In genomic region chr2:118975855-118976254, GRCm38 (mm10) we compare ENCODE assay signal across 8 mouse cellular contexts. TPM values are rescaled to one million over a fixed set of nuclear protein-coding genes. Genes with fewer than 3 reads are reported as not detected.
A peak's percentile ranks its signal among the peaks of the same experiment; 100 is the strongest.
DNase-seq lines count a peak whose midpoint lies in the region; ATAC-seq and TF ChIP-seq lines count a peak whose summit lies in the region.

No protein-coding gene starts in this region.

- peak overlapping the region; percentile 82 for H3K9ac ChIP-seq in heart, adult 2 months (ENCODE audit: low read depth, low read length)
- H3K9ac ChIP-seq in hindbrain, embryonic 16.5 days (ENCODE audit: low read depth, low read length): peak overlapping the region; percentile 81

- peak; percentile 34 for ATAC-seq in hindbrain, embryonic 16.5 days

- no peaks in the 10 kb centered on the region for H3K79me2 ChIP-seq in heart, adult 2 months (replicated peaks; ENCODE audit: control insufficient read depth, insufficient read depth, low read length)
- no peaks in the 10 kb centered on the region for H3K79me2 ChIP-seq in macrophage (ENCODE audit: inconsistent target)

- peak overlapping the region; percentile 92 for H3K4me2 ChIP-seq in hindbrain, embryonic 16.5 days (ENCODE audit: low read length)

- no peaks in the 10 kb centered on the region for H3K27me3 ChIP-seq in heart, adult 2 months (ENCODE audit: control insufficient read depth, insufficient read depth, low read length)
- H3K27me3 ChIP-seq in hindbrain, embryonic 16.5 days (replicated peaks; ENCODE audit: control insufficient read depth, insufficient read depth, low read length): peaks cover 10% of the 10 kb centered on the region

- no peak for TF ChIP-seq EP300 in heart, adult 2 months (IDR thresholded peaks at IDR 0.05; ENCODE audit: insufficient read depth, low read depth, low read length)

- H3K4me3 ChIP-seq in heart, adult 2 months: peak overlapping the region; percentile 58
- peak overlapping the region; percentile 61 for H3K4me3 ChIP-seq in hindbrain, embryonic 16.5 days (ENCODE audit: low read length)
- H3K4me3 ChIP-seq in macrophage (ENCODE audit: inconsistent target): peak overlapping the region; percentile 19; the same call in 1 of the 2 replicates

- peak overlapping the region; percentile 75 for H3K27ac ChIP-seq in heart, adult 2 months
- H3K27ac ChIP-seq in hindbrain, embryonic 16.5 days (ENCODE audit: low read depth, low read length): no peak overlapping the region; the same call in 1 of the 2 replicates
- no peak overlapping the region for H3K27ac ChIP-seq in macrophage

- no peaks in the 10 kb centered on the region for H3K9me3 ChIP-seq in hindbrain, embryonic 16.5 days (ENCODE audit: control insufficient read depth, low read length)

- peaks cover 3% of the 10 kb centered on the region; the same call in 1 of the 2 replicates for H3K4me1 ChIP-seq in heart, adult 2 months (ENCODE audit: control insufficient read depth, insufficient read depth, low read length)
- H3K4me1 ChIP-seq in hindbrain, embryonic 16.5 days (ENCODE audit: control insufficient read depth, insufficient read depth, low read depth, low read length): peaks cover 5% of the 10 kb centered on the region

- no peaks in the 10 kb centered on the region for H3K36me3 ChIP-seq in heart, adult 2 months (ENCODE audit: control insufficient read depth, insufficient read depth, low read length)
- no peaks in the 10 kb centered on the region for H3K36me3 ChIP-seq in hindbrain, embryonic 16.5 days (ENCODE audit: control insufficient read depth, insufficient read depth, low read length)
- no peaks in the 10 kb centered on the region for H3K36me3 ChIP-seq in macrophage (ENCODE audit: inconsistent target)

- WGBS in heart, adult 2 months: 3% methylated on average over 15 of the region's 15 CpGs
- WGBS in hindbrain, embryonic 16.5 days: 1% methylated on average over 15 of the region's 15 CpGs
- 7% methylated on average over 15 of the region's 15 CpGs for WGBS in macrophage (ENCODE audit: missing documents)

- TF ChIP-seq POLR2A in heart, adult 2 months (IDR thresholded peaks at IDR 0.05; ENCODE audit: insufficient read depth, low read depth, low read length): no peak

- intact Hi-C loops in heart, adult 2 months (cut with DNase I): loop anchor here (5.0 to 10.0 kb wide), 3 partner anchors 41 to 341 kb away; partner anchors contain the start of gene Knstrn

- no peak for TF ChIP-seq CTCF in heart, adult 2 months (IDR thresholded peaks at IDR 0.05)

- DNase-seq in heart, adult 2 months: no peak
- no peak for DNase-seq in heart, adult 11 months
- DNase-seq in urinary bladder, postnatal 14 days (ENCODE audit: low spot score): peak; percentile 4
- DNase-seq in urinary bladder, postnatal 36 days (ENCODE audit: low spot score in 2 of 2): no peak
- no peak for DNase-seq in urinary bladder, adult 18-20 months (ENCODE audit: low spot score in 2 of 2)
- DNase-seq in yolk sac, embryonic 10.5 days (ENCODE audit: low spot score): no peak

RNA-seq across cellular contexts. Expression of gene Chst14, which starts 49.6 kb away (rescaled TPM):
- 1 to 10 TPM; 7.8 to 8.2 TPM for total RNA-seq in heart, adult 2 months (2021)
- polyA plus RNA-seq in heart, adult 2 months (2012; rRNA removed): 9.5 and 10.4 TPM in 2 replicates
- 5.3 and 7.3 TPM in 2 replicates for polyA plus RNA-seq in hindbrain, embryonic 16.5 days (2015; fragmentation: Nextera tagmentation; extraction: Ambion mirVana)
- 10 to 100 TPM in 7 of 26 experiments, 1 to 10 TPM in 18, under 1 TPM in 1; 0.95 to 17.3 (median 4.4) TPM for total RNA-seq in macrophage (2018; cell fraction: chromatin; rRNA removed)
- 10 to 100 TPM; 14.7 to 54.2 (median 30.2) TPM for total RNA-seq in macrophage (2018; cell fraction: cytosol; rRNA removed)
- total RNA-seq in macrophage (2018; cell fraction: nucleus; rRNA removed): 10 to 100 TPM in 25 of 26 experiments, 1 to 10 TPM in 1; 8.6 to 58.0 (median 32.0) TPM
- polyA plus RNA-seq in macrophage (2018): 17.8 to 32.1 TPM (median 29.0 TPM) in 3 replicates

RNA-seq across cellular contexts. Expression of gene Ccdc32, which starts 53.3 kb away (rescaled TPM):
- 10 to 100 TPM in 1 of 2 experiments, 1 to 10 TPM in 1; 9.7 to 10.9 TPM for total RNA-seq in heart, adult 2 months (2021)
- 5.2 and 10.8 TPM in 2 replicates for polyA plus RNA-seq in heart, adult 2 months (2012; rRNA removed)
- 41.7 and 44.1 TPM in 2 replicates for polyA plus RNA-seq in hindbrain, embryonic 16.5 days (2015; fragmentation: Nextera tagmentation; extraction: Ambion mirVana)
- 10 to 100 TPM in 9 of 26 experiments, 1 to 10 TPM in 17; 2.5 to 17.9 (median 7.4) TPM for total RNA-seq in macrophage (2018; cell fraction: chromatin; rRNA removed)
- 10 to 100 TPM; 12.2 to 27.6 (median 18.7) TPM for total RNA-seq in macrophage (2018; cell fraction: cytosol; rRNA removed)
- total RNA-seq in macrophage (2018; cell fraction: nucleus; rRNA removed): 10 to 100 TPM in 8 of 26 experiments, 1 to 10 TPM in 18; 3.0 to 18.4 (median 7.1) TPM
- polyA plus RNA-seq in macrophage (2018): 22.4 to 25.3 TPM (median 25.0 TPM) in 3 replicates

RNA-seq across cellular contexts. Expression of gene Rpusd2, which starts 58.7 kb away (rescaled TPM):
- 1 to 10 TPM; 4.1 to 5.1 TPM for total RNA-seq in heart, adult 2 months (2021)
- 3.4 and 5.7 TPM in 2 replicates for polyA plus RNA-seq in heart, adult 2 months (2012; rRNA removed)
- polyA plus RNA-seq in hindbrain, embryonic 16.5 days (2015; fragmentation: Nextera tagmentation; extraction: Ambion mirVana): 3.7 and 4.1 TPM in 2 replicates
- total RNA-seq in macrophage (2018; cell fraction: chromatin; rRNA removed): 1 to 10 TPM in 15 of 26 experiments, under 1 TPM in 11; 0.21 to 8.1 (median 1.5) TPM
- total RNA-seq in macrophage (2018; cell fraction: cytosol; rRNA removed): 1 to 10 TPM in 23 of 26 experiments, under 1 TPM in 3; 0.48 to 5.9 (median 3.3) TPM
- total RNA-seq in macrophage (2018; cell fraction: nucleus; rRNA removed): 1 to 10 TPM in 18 of 26 experiments, under 1 TPM in 8; 0.36 to 7.6 (median 1.3) TPM
- 1.7 to 3.6 TPM (median 2.4 TPM) in 3 replicates for polyA plus RNA-seq in macrophage (2018)
